Mouse (Mus musculus): ENCODE measurements at regions not wholly inside any gene's neighbourhood (a gene's known extent, or its start where the extent isn't known, plus 50 kb on each side); places are given as distances from the start of the nearest gene placed in this dataset.

DNA sequence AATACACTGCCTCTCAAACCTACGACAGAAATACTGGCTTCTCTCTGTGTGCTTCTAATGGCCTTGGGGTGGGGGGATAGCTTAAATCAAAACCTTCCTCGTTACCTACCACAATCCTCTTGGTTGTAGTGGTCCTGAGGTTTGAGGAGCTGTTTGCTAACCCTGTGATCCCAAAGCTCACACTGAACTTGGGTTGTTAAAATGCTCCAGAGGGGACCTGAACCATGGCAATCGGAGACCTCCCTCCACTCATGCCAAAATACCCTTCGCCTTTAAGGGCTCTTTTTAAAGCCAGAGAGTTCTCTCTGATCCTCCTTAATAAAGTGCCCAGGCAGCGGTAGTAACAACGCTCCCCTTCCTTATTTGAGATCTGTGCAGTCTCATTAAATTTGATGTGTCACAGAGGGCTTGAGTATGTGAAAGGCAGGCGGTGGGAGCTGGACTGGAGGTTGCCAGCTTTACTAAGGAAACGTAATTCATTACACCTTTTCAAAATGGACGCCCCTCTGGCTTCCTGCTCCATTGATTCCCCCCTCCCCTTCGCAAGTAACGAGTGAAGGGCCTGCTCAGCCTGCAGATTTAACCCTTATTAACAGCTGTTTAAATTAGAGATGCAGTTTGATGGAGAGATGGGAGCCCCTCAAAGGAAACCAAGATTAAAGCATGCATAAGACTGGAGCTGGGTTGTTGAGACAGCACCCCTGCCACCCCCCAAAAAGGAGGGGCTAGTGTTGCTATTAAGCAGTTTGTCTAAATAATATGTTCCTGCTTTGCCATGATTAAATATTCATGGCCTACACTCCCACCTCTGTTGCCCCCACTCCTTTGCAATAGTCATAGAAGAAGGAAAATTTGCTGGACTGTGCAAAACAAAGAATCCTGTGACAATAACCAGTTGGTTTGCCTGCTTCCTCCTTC is 289.4 kb downstream of the Sorl1 start:
- CTCF ChIA-PET: no interaction called here

- CTCF ChIA-PET: no interaction called here
Observed at GRCm38 (mm10) chr9:41833408-41833807, 290.7 kb downstream of the Sorl1 start.

GRCm38 (mm10) chr9:41827356-41827755 is 296.7 kb downstream of the Sorl1 start:
- CTCF ChIA-PET: no interaction called here

- CTCF ChIA-PET: no interaction called here
Observed at GRCm38 (mm10) chr9:41821401-41821800, 302.7 kb downstream of the Sorl1 start.

DNA sequence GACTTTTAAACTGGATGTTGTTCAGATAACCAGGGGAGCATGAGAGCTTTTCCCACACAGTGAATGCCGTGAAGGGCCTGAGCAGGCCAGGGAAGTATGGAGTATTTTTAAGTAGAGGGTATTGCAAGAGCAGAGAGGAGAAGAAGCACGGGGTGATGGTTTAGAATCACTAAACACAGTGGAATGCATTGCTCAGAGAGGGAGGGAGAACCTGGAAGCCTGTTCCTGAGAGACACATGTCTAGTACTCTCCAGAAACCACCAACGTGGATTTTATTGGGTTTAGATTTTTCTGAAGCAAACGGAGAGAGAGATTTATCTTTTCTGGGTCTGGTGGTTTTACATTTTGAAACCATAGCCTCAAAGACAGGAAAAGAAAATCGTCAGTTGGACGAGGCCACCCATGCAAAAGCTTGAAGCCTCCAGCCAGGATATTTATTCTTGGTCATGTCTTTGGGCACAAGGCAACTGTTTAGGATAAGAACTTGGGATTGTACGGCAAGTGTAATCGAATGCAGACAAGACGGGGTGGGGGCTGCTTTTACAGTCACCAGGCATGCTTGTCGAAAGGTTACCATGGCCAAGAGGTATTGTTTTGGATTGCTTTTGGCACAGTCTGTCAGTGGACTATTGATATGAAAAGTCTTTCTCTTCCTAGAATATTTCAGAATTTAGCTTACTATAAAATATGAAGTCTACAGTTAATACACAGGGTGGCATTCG is 306.2 kb downstream of the Sorl1 start:
- CTCF ChIA-PET: no interaction called here

- CTCF ChIA-PET: no interaction called here
Observed at GRCm38 (mm10) chr9:41815921-41816320, 308.2 kb downstream of the Sorl1 start.

DNA sequence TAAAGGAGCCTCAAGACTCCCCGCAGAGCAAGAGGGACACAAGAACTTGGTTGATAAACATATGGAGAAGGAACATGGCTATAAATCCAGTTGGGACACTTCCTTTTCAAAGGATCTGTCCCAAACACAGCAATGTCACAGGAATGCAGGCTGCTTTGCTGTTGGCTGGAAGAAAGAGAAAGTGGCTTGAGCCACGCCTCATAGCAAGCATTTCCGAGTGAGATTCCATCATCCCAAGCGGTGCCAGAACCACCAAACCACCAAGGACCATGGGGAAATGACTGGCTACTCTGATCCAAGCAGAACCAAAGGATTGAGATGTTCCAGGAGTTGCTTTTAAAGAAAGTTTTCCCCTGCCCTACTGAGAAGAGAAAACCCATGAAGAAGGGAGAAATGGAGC is 314.8 kb downstream of the Sorl1 start:
- CTCF ChIA-PET: no interaction called here

- CTCF ChIA-PET: no interaction called here
Observed at GRCm38 (mm10) chr9:41808791-41809190, 315.3 kb downstream of the Sorl1 start.

- CTCF ChIA-PET: interaction anchor here (0.5 kb wide), 1 partner anchor 1323 kb away, joined by 7 read pairs; no protein-coding TSS in a partner anchor
Observed at GRCm38 (mm10) chr9:41806289-41806621, 317.8 kb downstream of the Sorl1 start.

DNA sequence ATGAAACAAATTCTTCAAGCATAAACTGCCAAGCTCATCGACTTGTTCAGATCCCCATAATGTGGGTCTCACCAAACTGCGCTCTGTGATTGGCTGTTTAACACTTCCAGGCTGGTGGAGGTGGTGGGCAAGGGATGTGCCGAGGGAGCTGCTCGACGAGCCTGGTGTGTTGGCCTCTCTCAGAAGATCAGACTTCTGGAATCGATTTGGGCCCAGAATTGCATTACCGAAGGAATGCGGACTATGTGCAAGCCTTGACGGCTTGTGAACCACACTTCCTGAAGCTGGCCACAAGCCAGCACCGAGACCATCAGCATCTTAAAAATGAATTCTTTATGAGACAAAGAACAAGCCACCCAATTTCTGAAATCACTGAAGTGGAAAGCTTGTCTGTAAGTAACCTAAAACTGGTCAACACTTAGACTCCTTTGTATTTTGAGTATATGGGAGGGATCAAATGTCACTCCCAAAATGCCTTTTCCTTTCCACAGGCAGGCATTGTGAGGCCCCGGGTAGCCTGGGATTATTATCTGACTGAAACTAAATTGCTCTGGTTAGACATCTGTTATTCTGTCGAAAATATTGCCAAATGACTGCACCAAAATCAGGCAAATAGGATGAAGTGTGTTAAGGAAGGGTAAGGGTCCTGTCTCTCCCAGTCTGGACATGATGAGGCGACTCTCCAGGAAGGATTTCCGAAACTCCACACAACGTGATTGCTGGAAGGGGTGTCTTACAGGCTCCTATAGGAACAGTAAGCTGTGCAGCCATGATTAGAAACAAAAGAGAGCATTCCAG is 318.4 kb downstream of the Sorl1 start:
- CTCF ChIA-PET: interaction anchor here (0.5 kb wide), 1 partner anchor 1323 kb away, joined by 7 read pairs; no protein-coding TSS in a partner anchor

GRCm38 (mm10) chr9:41804711-41805331 is 319.3 kb downstream of the Sorl1 start:
- CTCF ChIA-PET: interaction anchor here (0.6 kb wide), 1 partner anchor 888 kb away, joined by 3 read pairs; no protein-coding TSS in a partner anchor

DNA sequence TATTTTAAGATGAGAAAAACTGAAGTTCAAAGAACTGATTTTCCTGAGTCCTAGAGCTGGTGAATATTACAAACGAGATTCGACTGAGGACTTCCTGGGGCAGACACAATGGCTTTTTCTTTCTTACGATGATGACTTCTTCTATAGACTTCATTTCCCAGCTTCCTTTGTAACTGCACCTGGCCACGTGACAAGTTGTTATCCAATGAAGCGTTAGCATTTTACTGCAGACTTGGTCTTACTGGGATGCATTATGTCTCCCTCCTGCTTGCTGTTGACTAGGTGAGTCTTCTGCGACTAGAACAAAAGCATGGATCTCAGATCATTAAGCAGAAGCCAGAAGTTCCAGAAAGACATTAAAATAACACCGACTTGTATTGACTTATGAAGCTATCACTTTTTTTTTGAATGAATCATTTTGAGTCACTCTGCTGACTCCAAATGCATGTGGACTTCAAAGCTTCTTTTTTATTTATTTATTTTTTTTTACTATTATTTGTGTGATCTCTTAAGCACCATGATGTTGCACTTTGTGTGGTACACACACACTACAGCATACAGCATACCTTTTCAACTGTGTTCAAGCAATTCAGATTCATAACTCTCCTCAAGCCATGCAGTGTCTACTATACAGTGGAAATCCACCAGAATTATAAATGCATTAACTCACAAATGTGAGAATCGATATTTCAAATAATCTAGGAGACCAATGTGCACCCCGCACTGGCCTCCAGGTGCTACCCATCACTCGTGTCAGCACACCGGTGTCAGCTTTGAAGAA is 320.2 kb downstream of the Sorl1 start:
- CTCF ChIA-PET: no interaction called here

- CTCF ChIA-PET: no interaction called here
Observed at GRCm38 (mm10) chr9:41801376-41801775, 322.7 kb downstream of the Sorl1 start.

- CTCF ChIA-PET: no interaction called here
Observed at GRCm38 (mm10) chr9:41792830-41793213, 331.3 kb downstream of the Sorl1 start.

- CTCF ChIA-PET: no interaction called here
Observed at GRCm38 (mm10) chr9:41792173-41792829, 331.8 kb downstream of the Sorl1 start.

GRCm38 (mm10) chr9:41791501-41792172 is 332.5 kb downstream of the Sorl1 start:
- CTCF ChIA-PET: no interaction called here

DNA sequence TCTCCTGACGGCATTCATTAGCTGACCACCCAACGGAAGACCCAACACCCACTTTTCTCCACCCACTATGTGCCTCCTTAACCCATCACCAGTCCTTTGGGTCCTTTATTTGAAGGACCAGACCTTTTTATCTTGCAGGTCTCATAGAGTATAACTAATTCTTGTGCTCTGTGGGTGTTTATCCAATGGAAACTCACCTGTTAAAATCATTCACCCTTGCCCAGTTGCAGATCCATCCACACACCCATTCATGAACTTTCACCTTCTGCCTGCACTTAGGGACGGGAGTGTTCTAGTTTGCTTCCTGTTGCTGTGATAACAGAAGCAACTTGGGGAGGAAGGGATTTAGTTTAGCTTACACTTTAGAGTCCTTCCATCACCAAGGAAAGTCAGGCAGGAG is 339.0 kb downstream of the Sorl1 start:
- CTCF ChIA-PET: no interaction called here

- CTCF ChIA-PET: no interaction called here
Observed at GRCm38 (mm10) chr9:41772281-41772902, 351.7 kb downstream of the Sorl1 start.

- CTCF ChIA-PET: no interaction called here
Observed at GRCm38 (mm10) chr9:41771276-41771675, 352.8 kb downstream of the Sorl1 start.

GRCm38 (mm10) chr9:41768316-41768715 is 355.8 kb downstream of the Sorl1 start:
- CTCF ChIA-PET: no interaction called here

Measured in spleen, embryonic (tissue).